Mouse (Mus musculus) MEL (cell line): ENCODE measurements around the gene Gm49325. TPM values are rescaled to one million over a fixed set of nuclear protein-coding genes. Genes with fewer than 3 reads are reported as not detected.
A peak's percentile ranks its signal among the peaks of the same experiment; 100 is the strongest.

Source experiments
- DNase-seq: peaks from one replicate; pipeline ENCODE4 v3.0.0; 2011; ENCODE audit warnings: low read depth, low spot score
- H3K27ac ChIP-seq: 2 replicates; pipeline ENCODE4 v1.5.1; 2012; ENCODE audit warnings: low read depth, mild to moderate bottlenecking, control low read depth, low read length, moderate library complexity; ENCODE audit not compliant: control insufficient read depth
- H3K27me3 ChIP-seq, 2 experiments: fragments of 150-350 bp in 1 of 2; sonication (generic) in 1 of 2; 2 replicates each; pipeline ENCODE4 v1.6.1; 2012; ENCODE audit warnings: low read length in 2 of 2, mild to moderate bottlenecking in 2 of 2, improper control_type of control experiment in 1 of 2, moderate library complexity in 1 of 2; ENCODE audit not compliant: insufficient read depth in 2 of 2, control insufficient read depth in 1 of 2
- H3K36me3 ChIP-seq, 2 experiments: 2 replicates each; pipeline ENCODE4 v1.6.1; 2012 to 2014; ENCODE audit warnings: low read length in 2 of 2, improper control_type of control experiment in 1 of 2, inconsistent platforms in 1 of 2, mild to moderate bottlenecking in 1 of 2; ENCODE audit not compliant: insufficient read depth in 2 of 2, control insufficient read depth in 1 of 2
- H3K4me1 ChIP-seq, 2 experiments: fragments of 150-350 bp in 1 of 2; sonication (generic) in 1 of 2; 2 replicates each; pipeline ENCODE4 v1.6.1; 2012; ENCODE audit warnings: low read length in 2 of 2, improper control_type of control experiment in 1 of 2, mild to moderate bottlenecking in 1 of 2; ENCODE audit not compliant: insufficient read depth in 2 of 2, control insufficient read depth in 1 of 2
- H3K4me3 ChIP-seq, 2 experiments: fragments of 150-350 bp in 1 of 2; sonication (generic) in 1 of 2; 2 replicates each; pipeline ENCODE4 v1.5.1; 2012; ENCODE audit warnings: low read depth in 2 of 2, low read length in 2 of 2, mild to moderate bottlenecking in 2 of 2, moderate library complexity in 2 of 2, control low read depth in 1 of 2, improper control_type of control experiment in 1 of 2; ENCODE audit not compliant: control insufficient read depth in 1 of 2, insufficient read depth in 1 of 2
- H3K79me2 ChIP-seq: 2 replicates; pipeline ENCODE4 v1.6.1; 2012; ENCODE audit warnings: mild to moderate bottlenecking, low read length, moderate library complexity; ENCODE audit not compliant: control insufficient read depth, poor library complexity, insufficient read depth
- H3K9ac ChIP-seq: 2 replicates; pipeline ENCODE4 v1.6.1; 2012; ENCODE audit warnings: low read depth, mild to moderate bottlenecking, control low read depth, low read length, moderate library complexity; ENCODE audit not compliant: control insufficient read depth, poor library complexity, severe bottlenecking
- H3K9me3 ChIP-seq: fragments of 150-350 bp; sonication (generic); replicated peaks from 2 replicates; pipeline ENCODE4 v1.6.1; 2012; ENCODE audit warnings: mild to moderate bottlenecking, low read length, improper control_type of control experiment, moderate library complexity; ENCODE audit not compliant: insufficient read depth
- CHD1 ChIP-seq: IDR thresholded peaks from 2 replicates; pipeline ENCODE4 v1.6.1; 2012; ENCODE audit warnings: low read depth, mild to moderate bottlenecking, inconsistent platforms, low read length, improper control_type of control experiment
- EP300 ChIP-seq, 2 experiments: IDR thresholded peaks; 2 replicates each; pipeline ENCODE4 v1.6.1; 2011; ENCODE audit warnings: improper control_type of control experiment in 2 of 2, low read length in 2 of 2, low read depth in 1 of 2, mild to moderate bottlenecking in 1 of 2
- ETS1 ChIP-seq: IDR thresholded peaks from 2 replicates; pipeline ENCODE4 v1.6.1; 2012; ENCODE audit warnings: low read depth, mild to moderate bottlenecking, inconsistent platforms, low read length, improper control_type of control experiment, moderate library complexity
- GABPA ChIP-seq: IDR thresholded peaks from 2 replicates; pipeline ENCODE4 v1.6.1; 2012; ENCODE audit warnings: low read depth, mild to moderate bottlenecking, inconsistent platforms, low read length, improper control_type of control experiment, moderate library complexity
- GATA1 ChIP-seq: IDR thresholded peaks from 2 replicates; pipeline ENCODE4 v1.6.1; 2011; ENCODE audit warnings: low read depth, low read length, improper control_type of control experiment
- HCFC1 ChIP-seq: IDR thresholded peaks from 2 replicates; pipeline ENCODE4 v1.6.1; 2012; ENCODE audit warnings: low read depth, mild to moderate bottlenecking, inconsistent platforms, low read length, improper control_type of control experiment, moderate library complexity
- JUND ChIP-seq: IDR thresholded peaks from 2 replicates; pipeline ENCODE4 v1.6.1; 2011; ENCODE audit warnings: low read depth, mild to moderate bottlenecking, improper control_type of control experiment, low read length
- KAT2A ChIP-seq: conservative IDR thresholded peaks from 2 replicates; pipeline ENCODE4 v1.6.1; 2012; ENCODE audit warnings: low read depth, low read length, improper control_type of control experiment, inconsistent platforms
- MAFK ChIP-seq: IDR thresholded peaks from 2 replicates; pipeline ENCODE4 v1.6.1; 2011; ENCODE audit warnings: low read depth, mild to moderate bottlenecking, low read length, improper control_type of control experiment, borderline replicate concordance
- MAX ChIP-seq: IDR thresholded peaks from 2 replicates; pipeline ENCODE4 v1.6.1; 2011; ENCODE audit warnings: low read length, improper control_type of control experiment
- MAZ ChIP-seq: IDR thresholded peaks from 2 replicates; pipeline ENCODE4 v1.6.1; 2012; ENCODE audit warnings: low read depth, mild to moderate bottlenecking, inconsistent platforms, low read length, improper control_type of control experiment
- NELFE ChIP-seq: IDR thresholded peaks from 2 replicates; pipeline ENCODE4 v1.6.1; 2011; ENCODE audit warnings: low read depth, low read length, improper control_type of control experiment
- NRF1 ChIP-seq: IDR thresholded peaks from 2 replicates; pipeline ENCODE4 v1.6.1; 2014; ENCODE audit warnings: low read depth, mild to moderate bottlenecking, inconsistent platforms, low read length, improper control_type of control experiment, moderate library complexity; ENCODE audit not compliant: poor library complexity, insufficient read depth, severe bottlenecking
- POLR2A ChIP-seq, 2 experiments: IDR thresholded peaks; 2 replicates each; pipeline ENCODE4 v1.6.1; 2011 to 2012; ENCODE audit warnings: low read length in 2 of 2, mild to moderate bottlenecking in 2 of 2, control low read depth in 1 of 2, improper control_type of control experiment in 1 of 2, low read depth in 1 of 2, moderate library complexity in 1 of 2; ENCODE audit not compliant: control insufficient read depth in 1 of 2, insufficient read depth in 1 of 2, poor library complexity in 1 of 2
- POLR2AphosphoS5 ChIP-seq: IDR thresholded peaks from 2 replicates; pipeline ENCODE4 v1.6.1; 2012; ENCODE audit warnings: low read depth, borderline replicate concordance, mild to moderate bottlenecking, inconsistent platforms, low read length, moderate library complexity, mixed read lengths
- RCOR1 ChIP-seq: IDR thresholded peaks from 2 replicates; pipeline ENCODE4 v1.6.1; 2012; ENCODE audit warnings: low read depth, mild to moderate bottlenecking, inconsistent platforms, low read length, improper control_type of control experiment
- SIN3A ChIP-seq: IDR thresholded peaks from 2 replicates; pipeline ENCODE4 v1.6.1; 2012; ENCODE audit warnings: low read length, improper control_type of control experiment, inconsistent platforms
- TBP ChIP-seq: IDR thresholded peaks from 2 replicates; pipeline ENCODE4 v1.8.0; 2011; ENCODE audit warnings: low read depth, low read length, improper control_type of control experiment
- TCF12 ChIP-seq: IDR thresholded peaks from 2 replicates; pipeline ENCODE4 v1.6.1; 2014; ENCODE audit warnings: low read depth, mild to moderate bottlenecking, inconsistent platforms, low read length, improper control_type of control experiment, moderate library complexity
- UBTF ChIP-seq: IDR thresholded peaks from 2 replicates; pipeline ENCODE4 v1.6.1; 2012; ENCODE audit warnings: low read depth, mild to moderate bottlenecking, inconsistent platforms, low read length, improper control_type of control experiment, moderate library complexity, borderline replicate concordance; ENCODE audit not compliant: insufficient read depth
- USF2 ChIP-seq, 2 experiments: IDR thresholded peaks; 2 replicates each; pipeline ENCODE4 v1.6.1; 2011 to 2012; ENCODE audit warnings: improper control_type of control experiment in 2 of 2, low read length in 2 of 2, borderline replicate concordance in 1 of 2, inconsistent platforms in 1 of 2, low read depth in 1 of 2, mild to moderate bottlenecking in 1 of 2; ENCODE audit not compliant: insufficient read depth in 1 of 2
- ZC3H11A ChIP-seq: IDR thresholded peaks from 2 replicates; pipeline ENCODE4 v1.6.1; 2012; ENCODE audit warnings: low read depth, mild to moderate bottlenecking, inconsistent platforms, low read length, improper control_type of control experiment
- ZKSCAN1 ChIP-seq: IDR thresholded peaks from 2 replicates; pipeline ENCODE4 v1.6.1; 2012; ENCODE audit warnings: low read depth, mild to moderate bottlenecking, inconsistent platforms, low read length, improper control_type of control experiment, moderate library complexity
- ZMIZ1 ChIP-seq: IDR thresholded peaks from 2 replicates; pipeline ENCODE4 v1.6.1; 2012; ENCODE audit warnings: low read depth, mild to moderate bottlenecking, inconsistent platforms, low read length, improper control_type of control experiment, moderate library complexity
- polyA plus RNA-seq, 2 experiments: library from polyadenylated mRNA; stranded (reverse) in 1 of 2; unstranded in 1 of 2; fragments of >175 nt in 1 of 2; fragments of >200 nt in 1 of 2; gene quantifications; 2 replicates each; pipeline versions ENCODE4 v1.2.1 to v1.2.4; 2012; ENCODE audit warnings: low replicate concordance in 2 of 2, low read depth in 1 of 2; ENCODE audit not compliant: insufficient read length in 2 of 2, insufficient read depth in 1 of 2, missing spikeins in 1 of 2
- total RNA-seq: library from RNA; depleted of rRNA; stranded (reverse); fragments of 300-350 nt; gene quantifications from 2 replicates; pipeline ENCODE4 v1.2.3, GENCODE M21; 2012

The Gm49325 gene
- total and polyA plus RNA-seq, 3 experiments, result 1.0 to 3.7 TPM; not detected in 1

DNA sequence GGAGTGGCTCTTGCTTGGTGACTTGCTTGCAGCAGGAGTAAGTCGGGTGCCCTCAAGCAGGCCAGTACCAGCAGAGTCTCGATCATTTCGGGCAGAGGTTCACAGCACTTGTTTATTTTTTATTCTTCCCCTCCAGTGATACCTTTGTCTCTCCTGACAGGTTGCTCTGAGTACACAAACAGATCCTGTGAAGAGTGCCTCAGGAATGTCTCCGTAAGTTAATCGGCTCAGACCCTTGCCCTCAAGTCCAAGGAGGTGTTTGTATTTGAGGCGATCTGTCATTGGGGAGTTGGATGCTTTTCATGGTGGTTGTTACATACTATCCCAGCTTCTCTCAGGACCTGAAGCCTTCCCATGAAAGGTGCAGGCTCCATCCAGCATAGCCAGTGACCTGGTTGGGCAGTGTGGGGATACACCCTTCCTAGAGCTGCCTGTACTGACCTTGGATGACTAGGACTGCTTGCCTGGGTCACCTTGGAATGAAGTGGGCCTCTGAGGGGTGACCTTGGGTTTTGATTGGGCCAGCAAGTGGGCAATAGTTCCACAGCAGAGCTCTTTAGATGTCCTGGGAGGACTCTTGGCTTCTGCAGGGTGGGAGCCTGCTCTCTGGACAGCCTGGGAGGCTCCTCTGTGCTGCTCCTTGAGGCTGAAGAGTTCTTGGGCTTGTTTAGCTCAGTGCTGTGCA lies 18.8 kb upstream of the Gm49325 start:
- TF ChIP-seq JUND (no peak), MAX (no peak), KAT2A (no peak), ETS1 (no peak), HCFC1 (no peak), SIN3A (no peak), POLR2A (IDR thresholded peaks at IDR 0.05; ENCODE audit: control insufficient read depth in 1 of 2, insufficient read depth in 1 of 2, low read depth in 1 of 2, low read length in 2 of 2, poor library complexity in 1 of 2) (no peak), UBTF (no peak)
- H3K9ac ChIP-seq, result no peak overlapping the region
- H3K4me3 ChIP-seq, result no peak overlapping the region
- DNase-seq, result no peak
- peaks cover 13% of the 10 kb centered on the region for H3K79me2 ChIP-seq
- H3K4me1 ChIP-seq, result peaks cover 18 to 29% of the 10 kb centered on the region in 2 experiments
- no peaks in the 10 kb centered on the region for H3K9me3 ChIP-seq
- H3K27me3 ChIP-seq, result no peaks in the 10 kb centered on the region
- H3K27ac ChIP-seq, result no peak overlapping the region
- H3K36me3 ChIP-seq, result peaks cover 1 to 21% of the 10 kb centered on the region in 2 experiments; a peak in 3 of 4 replicates

DNA sequence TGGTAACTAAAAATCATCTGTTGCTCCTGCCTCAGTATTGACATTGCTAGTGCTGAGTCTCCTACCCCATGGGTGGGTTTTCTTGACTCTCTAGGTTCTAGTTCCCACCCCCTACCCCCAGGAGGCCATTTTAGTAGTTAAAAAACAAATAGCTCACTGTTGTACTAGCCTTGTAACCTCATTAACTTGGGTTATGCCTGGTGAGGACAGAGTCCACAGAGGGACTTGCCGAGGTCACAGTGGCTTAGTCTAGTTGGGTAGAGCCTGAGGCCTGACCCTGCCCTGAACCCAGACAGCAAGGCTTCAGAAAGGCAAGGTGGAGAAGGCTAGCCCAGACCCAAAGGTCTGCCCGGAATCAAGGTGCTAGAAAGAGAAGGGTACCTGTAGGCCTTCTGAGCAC lies 18.0 kb upstream of the Gm49325 start:
- H3K79me2 ChIP-seq, result peaks cover 8% of the 10 kb centered on the region
- no peak overlapping the region for H3K4me3 ChIP-seq
- H3K27me3 ChIP-seq, result no peaks in the 10 kb centered on the region
- no peak for TF ChIP-seq CHD1
- no peak for TF ChIP-seq MAFK
- TF ChIP-seq POLR2AphosphoS5, result no peak
- TF ChIP-seq, all 39 proteins: peak for 0
- Histone ChIP-seq H3K27ac (no peak overlapping the region), H3K9ac (no peak overlapping the region), H3K9me3 (no peaks in the 10 kb centered on the region), H3K4me1 (peaks cover 15 to 21% of the 10 kb centered on the region in 2 experiments), H3K36me3 (peaks cover 4 to 14% of the 10 kb centered on the region in 2 experiments; a peak in 3 of 4 replicates)
- no peak for DNase-seq

DNA sequence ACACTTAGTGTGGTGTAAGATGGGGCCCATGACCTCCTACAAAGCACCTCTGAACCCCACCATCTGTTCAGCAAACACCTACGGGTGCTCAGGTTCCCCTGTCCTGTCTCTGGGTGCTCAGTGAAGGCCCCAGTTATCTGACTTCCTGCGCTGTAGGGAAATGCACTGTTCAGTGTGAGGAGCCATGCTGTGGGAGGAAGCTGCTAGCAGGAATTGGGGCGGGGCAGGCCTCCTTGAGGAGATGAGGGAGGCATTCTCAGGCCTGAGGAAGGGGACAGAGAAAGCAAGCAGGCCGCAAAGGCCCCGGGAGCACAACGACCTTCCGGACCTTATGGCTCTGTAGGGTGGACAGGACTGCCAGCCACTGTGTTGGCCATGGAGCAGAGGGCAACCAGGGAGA lies 16.9 kb upstream of the Gm49325 start:
- DNase-seq, result peak; percentile 75
- Histone ChIP-seq H3K9me3 (no peaks in the 10 kb centered on the region), H3K9ac (0 out of 2 replicates have a peak overlapping the region, but pooled peaks have one; percentile 5), H3K36me3 (peaks cover 5 to 9% of the 10 kb centered on the region in 2 experiments), H3K27ac (peak overlapping the region; percentile 55), H3K4me3 (no peak overlapping the region), H3K4me1 (peaks cover 8 to 10% of the 10 kb centered on the region in 2 experiments), H3K79me2 (peaks cover 5% of the 10 kb centered on the region), H3K27me3 (no peaks in the 10 kb centered on the region)
- TF ChIP-seq POLR2A (IDR thresholded peaks at IDR 0.05; ENCODE audit: control insufficient read depth in 1 of 2, insufficient read depth in 1 of 2, low read depth in 1 of 2, low read length in 2 of 2, poor library complexity in 1 of 2), result no peak
- TF ChIP-seq MAZ, result 0 out of 2 replicates have a peak, but pooled peaks have one; percentile 35
- TF ChIP-seq TCF12, result no peak
- no peak for TF ChIP-seq ZKSCAN1
- 0 out of 2 replicates have a peak, but pooled peaks have one; percentile 15 for TF ChIP-seq ETS1
- peak in 1 of 2 experiments; percentile 24; a peak in 1 of 4 replicates for TF ChIP-seq EP300 (IDR thresholded peaks at IDR 0.05; ENCODE audit: low read depth in 1 of 2, low read length in 2 of 2)
- no peak for TF ChIP-seq POLR2AphosphoS5
- TF ChIP-seq ZMIZ1, result no peak
- 0 out of 2 replicates have a peak, but pooled peaks have one; percentile 21 for TF ChIP-seq NRF1
- no peak for TF ChIP-seq GABPA
- no peak for TF ChIP-seq NELFE
- TF ChIP-seq RCOR1, result no peak
- no peak for TF ChIP-seq USF2 (IDR thresholded peaks at IDR 0.05; ENCODE audit: borderline replicate concordance in 1 of 2, insufficient read depth in 1 of 2, low read depth in 1 of 2, low read length in 2 of 2)
- no peak for TF ChIP-seq ZC3H11A
- no peak for TF ChIP-seq TBP
- peak; percentile 38; the same call in 1 of the 2 replicates for TF ChIP-seq GATA1
